ENCODE assay signal across 37 mouse cellular contexts in the genomic region with DNA sequence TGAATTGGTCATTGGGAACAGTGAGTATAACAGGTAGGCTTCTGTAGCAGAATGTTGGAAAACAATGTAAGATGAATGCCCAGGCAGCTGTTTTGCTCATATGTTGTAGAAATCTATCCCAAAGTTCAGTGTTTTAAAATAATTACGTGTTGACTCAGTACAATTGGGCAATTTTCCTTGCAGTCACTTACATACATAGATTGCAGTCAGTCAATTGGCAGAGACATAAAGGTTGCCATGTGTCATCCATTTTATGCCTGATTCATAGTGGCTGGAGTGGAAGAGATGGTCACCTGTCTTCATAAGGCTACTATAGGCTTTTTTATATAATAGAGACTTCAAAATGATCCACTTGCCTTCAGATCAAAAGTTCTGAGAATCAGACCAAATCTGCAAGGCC. TPM values are rescaled to one million over a fixed set of nuclear protein-coding genes. Genes with fewer than 3 reads are reported as not detected.
DNase-seq lines count a peak whose midpoint lies in the region; ATAC-seq and TF ChIP-seq lines count a peak whose summit lies in the region.
"Had no signal": no experiment of that assay in that cellular context is flagged by ENCODE, and none has a peak within 500 bp of the region (broad histone marks: within the 10 kb centered on the region; RNA-seq: fewer than 3 reads in every experiment).

No protein-coding gene starts in this region.

- WGBS in liver, embryonic 14.5 days (ENCODE audit: insufficient replicate concordance), result 58% methylated on average over 1 of the region's 1 CpGs
- WGBS in liver, embryonic 12.5 days (ENCODE audit: insufficient replicate concordance), result 72% methylated on average over 1 of the region's 1 CpGs

- no peak overlapping the region for H3K9ac ChIP-seq in liver, embryonic 14.5 days (replicated peaks)
- H3K9ac ChIP-seq in liver, embryonic 12.5 days, result no peak overlapping the region
- H3K9ac ChIP-seq: embryonic facial prominence, embryonic 15.5 days; forebrain, embryonic 13.5 days; hindbrain, embryonic 13.5 days; limb, embryonic 13.5 days had no signal

- H3K9me3 ChIP-seq in liver, embryonic 14.5 days (ENCODE audit: control insufficient read depth, low read length), result no peaks in the 10 kb centered on the region
- H3K9me3 ChIP-seq in liver, embryonic 12.5 days (replicated peaks), result no peaks in the 10 kb centered on the region
- H3K9me3 ChIP-seq: embryonic facial prominence, embryonic 10.5 days; embryonic facial prominence, embryonic 15.5 days; forebrain, embryonic 13.5 days; hindbrain, embryonic 13.5 days; limb, embryonic 13.5 days; midbrain, embryonic 10.5 days had no signal

- 0 out of 2 replicates have a peak overlapping the region, but pooled peaks have one; percentile 1 for H3K4me2 ChIP-seq in liver, embryonic 14.5 days (ENCODE audit: low read depth)
- no peak overlapping the region for H3K4me2 ChIP-seq in liver, embryonic 12.5 days
- H3K4me2 ChIP-seq: embryonic facial prominence, embryonic 15.5 days; forebrain, embryonic 13.5 days; heart, embryonic 11.5 days; hindbrain, embryonic 13.5 days; limb, embryonic 13.5 days had no signal

- no peaks in the 10 kb centered on the region for H3K27me3 ChIP-seq in liver, embryonic 14.5 days (ENCODE audit: control insufficient read depth, insufficient read depth, low read length)
- no peaks in the 10 kb centered on the region for H3K27me3 ChIP-seq in liver, embryonic 12.5 days (replicated peaks)
- H3K27me3 ChIP-seq: embryonic facial prominence, embryonic 15.5 days; limb, embryonic 13.5 days had no signal

- no peak for ATAC-seq in liver, embryonic 14.5 days (ENCODE audit: insufficient read depth)
- no peak for ATAC-seq in liver, embryonic 12.5 days
- ATAC-seq: CD4-positive, CD25-positive, alpha-beta regulatory T cell, adult 4 months; forebrain, embryonic 13.5 days; intestine, embryonic 16.5 days; midbrain, embryonic 16.5 days had no signal

- no peak for TF ChIP-seq EP300 in liver, embryonic 14.5 days (IDR thresholded peaks at IDR 0.05; ENCODE audit: low read depth)

- H3K4me3 ChIP-seq in gastrocnemius, adult 2 months, result 0 out of 2 replicates have a peak overlapping the region, but pooled peaks have one; percentile 5
- no peak overlapping the region for H3K4me3 ChIP-seq in liver, embryonic 14.5 days (ENCODE audit: insufficient read depth in 1 of 2, low read depth in 2 of 2, low read length in 2 of 2)
- H3K4me3 ChIP-seq in liver, embryonic 12.5 days, result no peak overlapping the region
- no peak overlapping the region for H3K4me3 ChIP-seq in brown adipose tissue, adult 24 weeks (ENCODE audit: insufficient read depth, low read depth, low read length)
- H3K4me3 ChIP-seq: embryonic facial prominence, embryonic 10.5 days; embryonic facial prominence, embryonic 15.5 days; forebrain, embryonic 13.5 days; hindbrain, embryonic 13.5 days; limb, embryonic 13.5 days; midbrain, embryonic 10.5 days had no signal

- peaks cover 15 to 20% of the 10 kb centered on the region in 2 experiments for H3K4me1 ChIP-seq in liver, embryonic 14.5 days (replicated peaks; ENCODE audit: control insufficient read depth in 2 of 2, insufficient read depth in 2 of 2, low read length in 1 of 2)
- H3K4me1 ChIP-seq in liver, embryonic 12.5 days, result peaks cover 50% of the 10 kb centered on the region
- H3K4me1 ChIP-seq in brown adipose tissue, adult 24 weeks (ENCODE audit: control insufficient read depth, insufficient read depth, insufficient read length, low read length), result peaks cover 15% of the 10 kb centered on the region

- intact Hi-C loops in gastrocnemius, adult 2 months (cut with DNase I), result no loop called here

- no peaks in the 10 kb centered on the region for H3K36me3 ChIP-seq in liver, embryonic 14.5 days (replicated peaks; ENCODE audit: control insufficient read depth, insufficient read depth, low read depth)
- H3K36me3 ChIP-seq in liver, embryonic 12.5 days, result peaks cover under 1% of the 10 kb centered on the region; the same call in 1 of the 2 replicates
- H3K36me3 ChIP-seq: embryonic facial prominence, embryonic 15.5 days; hindbrain, embryonic 13.5 days had no signal

- no peak for TF ChIP-seq CTCF in gastrocnemius, adult 2 months (IDR thresholded peaks at IDR 0.05)
- TF ChIP-seq CTCF in liver, embryonic 14.5 days (IDR thresholded peaks at IDR 0.05; ENCODE audit: low read depth), result no peak

- DNase-seq in gastrocnemius, adult 2 months, result no peak
- DNase-seq in gastrocnemius, postnatal 10 days, result no peak
- no peak for DNase-seq in liver, embryonic 14.5 days (ENCODE audit: low read depth in 3 of 3, low spot score in 3 of 3)
- DNase-seq in cerebellum, postnatal 14 days, result no peak
- no peak for DNase-seq in layer of hippocampus, postnatal 25 days (ENCODE audit: extremely low spot score in 1 of 2, low spot score in 1 of 2)
- DNase-seq: adrenal gland, postnatal 10 days; cerebellum, adult 11-12 months; cerebellum, adult 9-11 months; gastrocnemius, postnatal 25 days; heart, adult 18-20 months; heart, postnatal 4 days; kidney, postnatal 14 days; lung, adult 18-20 months; lung, postnatal 14 days; right cerebral cortex, adult 18-20 months; thymus, postnatal 4 days had no signal

- no peak overlapping the region for H3K27ac ChIP-seq in gastrocnemius, adult 2 months
- no peak overlapping the region for H3K27ac ChIP-seq in liver, embryonic 14.5 days
- no peak overlapping the region for H3K27ac ChIP-seq in liver, embryonic 12.5 days
- 0 out of 2 replicates have a peak overlapping the region, but pooled peaks have one; percentile 52 for H3K27ac ChIP-seq in brown adipose tissue, adult 24 weeks (replicated peaks; ENCODE audit: low read depth, low read length)
- H3K27ac ChIP-seq: embryonic facial prominence, embryonic 10.5 days; embryonic facial prominence, embryonic 15.5 days; forebrain, embryonic 13.5 days; hindbrain, embryonic 13.5 days; limb, embryonic 13.5 days; midbrain, embryonic 10.5 days had no signal

RNA-seq across cellular contexts. Expression of gene Nus1, which starts 3.2 kb away (rescaled TPM):
- total RNA-seq in gastrocnemius, adult 2 months (2021), result 10 to 100 TPM; 17.4 to 23.7 TPM
- 10 to 100 TPM; 19.4 to 21.5 TPM for total RNA-seq in gastrocnemius, postnatal 10 days (2021)
- 7.1 and 8.4 TPM in 2 replicates for polyA plus RNA-seq in liver, embryonic 14.5 days (2012; rRNA removed)
- 4.9 and 5.1 TPM in 2 replicates for polyA plus RNA-seq in liver, embryonic 14.5 days (2014; fragmentation: Nextera tagmentation; extraction: Ambion mirVana)
- 10.5 and 12.0 TPM in 2 replicates for polyA plus RNA-seq in liver, embryonic 12.5 days (2016; fragmentation: Nextera tagmentation; extraction: Ambion mirVana)
- polyA plus RNA-seq in brown adipose tissue, adult 24 weeks (2012; ENCODE audit: insufficient read depth, insufficient read length, missing spikeins), result 25.1 and 35.3 TPM in 2 replicates
- 10 to 100 TPM; 59.8 to 61.3 TPM for total RNA-seq in layer of hippocampus, postnatal 25 days (2021)

RNA-seq across cellular contexts. Expression of gene Nepn, which starts 31.8 kb away (rescaled TPM):
- not detected for total RNA-seq in gastrocnemius, adult 2 months (2021)
- not detected for total RNA-seq in gastrocnemius, postnatal 10 days (2021)
- 0.01 TPM in 1 of 2 replicates, not detected in the other for polyA plus RNA-seq in liver, embryonic 14.5 days (2012; rRNA removed)
- polyA plus RNA-seq in liver, embryonic 14.5 days (2014; fragmentation: Nextera tagmentation; extraction: Ambion mirVana), result 0.10 TPM in 1 of 2 replicates, not detected in the other
- 0.32 and 1.2 TPM in 2 replicates for polyA plus RNA-seq in liver, embryonic 12.5 days (2016; fragmentation: Nextera tagmentation; extraction: Ambion mirVana)
- polyA plus RNA-seq in brown adipose tissue, adult 24 weeks (2012; ENCODE audit: insufficient read depth, insufficient read length, missing spikeins), result 1.7 and 16.4 TPM in 2 replicates
- total RNA-seq in layer of hippocampus, postnatal 25 days (2021), result not detected
- total RNA-seq: layer of hippocampus, postnatal 10 days; left cerebral cortex, adult 8-10 months; left cerebral cortex, postnatal 36 days; megakaryocyte progenitor cell, adult 5-6 weeks; neutrophil, adult 5-6 weeks had no signal
- polyA plus RNA-seq: CD4-positive, CD25-positive, alpha-beta regulatory T cell, adult 4 months; embryonic facial prominence, embryonic 10.5 days; embryonic facial prominence, embryonic 15.5 days; forebrain, embryonic 13.5 days; heart, embryonic 16.5 days; hindbrain, embryonic 13.5 days; kidney, embryonic 14.5 days; midbrain, embryonic 10.5 days; midbrain, embryonic 16.5 days; neural tube, embryonic 11.5 days; spleen, adult 2 months had no signal

RNA-seq across cellular contexts. Expression of gene Gopc, which starts 38.6 kb away (rescaled TPM):
- 1 to 10 TPM; 7.6 to 9.3 TPM for total RNA-seq in gastrocnemius, adult 2 months (2021)
- total RNA-seq in gastrocnemius, postnatal 10 days (2021), result 10 to 100 TPM; 12.9 to 15.7 TPM
- polyA plus RNA-seq in liver, embryonic 14.5 days (2012; rRNA removed), result 1.8 and 3.0 TPM in 2 replicates
- polyA plus RNA-seq in liver, embryonic 14.5 days (2014; fragmentation: Nextera tagmentation; extraction: Ambion mirVana), result 2.8 and 4.0 TPM in 2 replicates
- polyA plus RNA-seq in liver, embryonic 12.5 days (2016; fragmentation: Nextera tagmentation; extraction: Ambion mirVana), result 9.9 and 10.5 TPM in 2 replicates
- 9.3 and 12.4 TPM in 2 replicates for polyA plus RNA-seq in brown adipose tissue, adult 24 weeks (2012; ENCODE audit: insufficient read depth, insufficient read length, missing spikeins)
- 10 to 100 TPM; 42.6 to 43.3 TPM for total RNA-seq in layer of hippocampus, postnatal 25 days (2021)
